Mouse (Mus musculus) heart, adult 2 months (tissue): ENCODE measurements at regions not wholly inside any gene's neighbourhood (a gene's known extent, or its start where the extent isn't known, plus 50 kb on each side); places are given as distances from the start of the nearest gene placed in this dataset.

Experiments
- CTCF ChIP-seq: fragments of 200-600 bp; IDR thresholded peaks from 2 replicates; pipeline ENCODE4 v1.8.1; 2022; ENCODE audit warnings: antibody characterized with exemption, mild to moderate bottlenecking, moderate library complexity
- EP300 ChIP-seq: fragments of 200-500 bp; IDR thresholded peaks from 2 replicates; pipeline ENCODE4 v1.6.1; 2011; ENCODE audit warnings: low read depth, low read length, control low read depth; ENCODE audit not compliant: insufficient read depth
- POLR2A ChIP-seq: fragments of 200-500 bp; IDR thresholded peaks from 2 replicates; pipeline ENCODE4 v1.6.1; 2011; ENCODE audit warnings: mild to moderate bottlenecking, low read depth, low read length, control low read depth; ENCODE audit not compliant: insufficient read depth

GRCm38 (mm10) chr12:21495511-21495910, 78.1 kb upstream of the Ywhaq start:
- TF ChIP-seq CTCF (no peak), EP300 (no peak), POLR2A (no peak)
